Comparison of ENCODE assay signal across 10 mouse cellular contexts in genomic region chr15:94025996-94026696, GRCm38 (mm10).
DNase-seq lines count a peak whose midpoint lies in the region; TF ChIP-seq lines count a peak whose summit lies in the region.
"Had no signal": no experiment of that assay in that cellular context is flagged by ENCODE, and none has a peak within 500 bp of the region (broad histone marks: within the 10 kb centered on the region; RNA-seq: fewer than 3 reads in every experiment).

No protein-coding gene starts in this region.

- DNase-seq in embryo, embryonic 10 days (ENCODE audit: low spot score): peak; percentile 10
- DNase-seq in embryo, embryonic 9.5 days (ENCODE audit: extremely low spot score): no peak
- peak; percentile 15 for DNase-seq in kidney, postnatal 14 days
- no peak for DNase-seq in kidney, adult 9 months
- peak; percentile 15 for DNase-seq in lung, postnatal 10 days
- DNase-seq in liver: no peak
- DNase-seq in left cerebral cortex, adult 18-20 months (ENCODE audit: low spot score in 2 of 2): no peak
- DNase-seq: cerebellum, adult 18-20 months had no signal

- no peak for TF ChIP-seq CTCF in embryonic fibroblast, embryonic 13.5 days (IDR thresholded peaks at IDR 0.05; ENCODE audit: borderline replicate concordance, insufficient read depth, low read length)

- H3K4me3 ChIP-seq in embryonic fibroblast, embryonic 13.5 days (ENCODE audit: insufficient read depth, low read length): no peak overlapping the region
- H3K4me3 ChIP-seq: forebrain, embryonic 15.5 days had no signal

- H3K4me1 ChIP-seq in embryonic fibroblast, embryonic 13.5 days (ENCODE audit: control insufficient read depth, insufficient read depth, low read length): peaks cover 6% of the 10 kb centered on the region

- TF ChIP-seq POLR2A in embryonic fibroblast, embryonic 13.5 days (IDR thresholded peaks at IDR 0.05; ENCODE audit: low read depth, low read length): no peak

- peak overlapping the region; percentile 95 for H3K27ac ChIP-seq in embryonic fibroblast, embryonic 13.5 days (ENCODE audit: insufficient read depth, low read length)
- H3K27ac ChIP-seq: forebrain, embryonic 15.5 days had no signal

Comparison
In these comparisons a context has a peak if more than half of its experiments do, and no peak if none do; other contexts are left out.
1. DNase-seq: peak in embryo, embryonic 10 days (single experiment), kidney, postnatal 14 days (single experiment) and lung, postnatal 10 days (single experiment); none in embryo, embryonic 9.5 days (single experiment), kidney, adult 9 months (single experiment), liver (single experiment) and left cerebral cortex, adult 18-20 months (0 of 2).